Mouse (Mus musculus) kidney, adult 2 months (tissue): ENCODE data around the gene Hcrtr2. TPM values are rescaled to one million over a fixed set of nuclear protein-coding genes. Genes with fewer than 3 reads are reported as not detected.

Experiments
- DNase-seq: peaks from one replicate; pipeline ENCODE4 v3.0.0; 2021
- H3K27ac ChIP-seq: fragments of 200-500 bp; 2 replicates; pipeline ENCODE4 v1.5.1; 2012; ENCODE audit warnings: low read depth, low read length, control low read depth, inconsistent platforms; ENCODE audit not compliant: insufficient read depth
- H3K27me3 ChIP-seq: fragments of 200-500 bp; replicated peaks from 2 replicates; pipeline ENCODE4 v1.6.1; 2012; ENCODE audit warnings: mild to moderate bottlenecking, moderate library complexity, low read length, inconsistent platforms; ENCODE audit not compliant: control insufficient read depth, insufficient read depth
- H3K36me3 ChIP-seq: fragments of 200-500 bp; 2 replicates; pipeline ENCODE4 v1.6.1; 2012; ENCODE audit warnings: mild to moderate bottlenecking, moderate library complexity, low read length, inconsistent platforms; ENCODE audit not compliant: control insufficient read depth, insufficient read depth
- H3K4me1 ChIP-seq: fragments of 200-500 bp; 2 replicates; pipeline ENCODE4 v1.6.1; 2011; ENCODE audit warnings: low read length; ENCODE audit not compliant: control insufficient read depth, insufficient read depth
- H3K4me3 ChIP-seq: fragments of 200-500 bp; 2 replicates; pipeline ENCODE4 v1.5.1; 2011; ENCODE audit warnings: mild to moderate bottlenecking, low read depth, low read length, control low read depth; ENCODE audit not compliant: insufficient read depth
- CTCF ChIP-seq: fragments of 200-500 bp; conservative IDR thresholded peaks from 2 replicates; pipeline ENCODE4 v1.5.1; 2011; ENCODE audit warnings: low read depth, mild to moderate bottlenecking, control low read depth, low read length, moderate library complexity, mixed read lengths; ENCODE audit not compliant: insufficient read depth, insufficient read length
- POLR2A ChIP-seq: fragments of 200-500 bp; IDR thresholded peaks from one replicate; pipeline ENCODE4 v1.6.1; 2011; ENCODE audit warnings: low read depth, low read length, control low read depth
- WGBS: fragments of 180-500 bp; shearing (Covaris S2); methylation state at CpG from one replicate; pipeline ENCODE4 v1.1.7; 2018; 5-methylcytosine and 5-hydroxymethylcytosine counted together
- polyA plus RNA-seq: library from polyadenylated mRNA; depleted of rRNA; stranded (reverse); fragments of >200 nt; gene quantifications from 2 replicates; pipeline ENCODE4 v1.2.3, GENCODE M21; 2012; rRNA removed

The Hcrtr2 gene
- polyA plus RNA-seq = 0.04 TPM in 1 of 2 replicates, not detected in the other

DNA sequence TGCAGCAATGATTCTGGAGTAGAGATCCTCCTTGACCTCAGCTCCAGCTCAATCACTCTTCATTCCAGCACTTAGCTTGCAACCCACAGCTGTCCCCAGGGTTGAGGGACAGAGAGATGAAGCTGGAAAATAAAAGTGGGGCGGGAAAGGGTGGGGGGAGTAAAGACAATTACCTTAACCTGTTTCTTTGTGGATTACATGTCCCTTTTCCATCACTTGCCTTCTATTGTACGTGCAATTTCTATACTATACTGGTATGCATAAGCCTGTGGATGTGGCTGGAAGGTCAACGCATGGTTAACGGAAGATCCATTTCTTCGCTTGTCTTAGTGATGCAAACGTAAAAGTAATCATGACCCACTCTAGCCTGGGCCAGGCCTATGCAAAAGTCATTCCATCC, at the start of gene Hcrtr2:
Hcrtr2 (minus strand) TSS at position 101 of the 400 bp plus-strand sequence.
- 73% methylated on average over 6 of the region's 6 CpGs for WGBS
- no peak within 1 kb of the TSS for H3K4me3 ChIP-seq
- DNase-seq = no peak
- H3K4me1 ChIP-seq = no peaks in the 10 kb centered on the region
- no peaks in the 10 kb centered on the region for H3K36me3 ChIP-seq
- H3K27ac ChIP-seq = no peak within 1 kb of the TSS
- TF ChIP-seq CTCF (no peak), POLR2A (no peak)
- H3K27me3 ChIP-seq = no peaks in the 10 kb centered on the region

DNA sequence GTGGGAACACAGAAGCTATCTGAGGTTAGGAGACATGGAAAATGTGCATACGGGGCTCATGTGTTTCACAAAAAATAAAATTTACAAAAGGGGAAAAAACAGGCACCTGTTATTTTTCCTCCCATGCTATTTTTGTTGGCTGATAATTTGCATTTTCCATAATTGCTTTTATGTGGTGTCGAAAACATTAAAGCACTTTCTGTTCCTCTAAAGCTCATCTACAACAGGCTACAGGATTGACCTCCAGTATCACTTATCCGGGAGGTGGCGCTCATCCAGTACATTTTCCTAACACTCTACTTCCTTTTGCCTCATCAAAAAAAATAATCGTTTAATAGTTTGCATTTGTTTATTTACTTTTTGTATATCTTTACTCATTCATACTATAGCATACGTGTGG, 41.2 kb upstream of the Hcrtr2 start:
- no peaks in the 10 kb centered on the region for H3K36me3 ChIP-seq
- DNase-seq = no peak
- no peak overlapping the region for H3K27ac ChIP-seq

DNA sequence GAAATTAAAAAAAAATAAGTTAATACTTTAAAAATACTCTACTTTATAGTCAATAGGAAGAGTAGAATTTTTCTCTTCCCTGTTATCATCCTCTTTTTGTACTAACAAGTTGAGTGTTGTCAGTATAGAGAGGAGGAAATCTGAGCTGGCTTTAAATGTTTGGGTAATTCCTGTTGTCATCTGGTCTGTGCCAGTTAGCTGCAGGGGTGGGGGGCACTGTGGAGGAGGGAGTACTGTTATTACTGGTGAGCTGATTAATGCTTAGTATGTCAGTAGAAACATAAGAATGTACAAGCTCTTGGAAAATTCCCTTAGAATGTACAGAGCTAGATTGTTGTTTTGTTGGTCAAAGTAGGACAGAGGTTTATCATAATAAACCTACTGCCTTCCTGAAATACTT, 36.7 kb upstream of the Hcrtr2 start:
- no peak for TF ChIP-seq POLR2A
- TF ChIP-seq CTCF = no peak
- H3K27me3 ChIP-seq = no peaks in the 10 kb centered on the region
- H3K4me3 ChIP-seq = no peak overlapping the region
- no peaks in the 10 kb centered on the region for H3K36me3 ChIP-seq
- H3K4me1 ChIP-seq = no peaks in the 10 kb centered on the region
- DNase-seq = no peak
- no peak overlapping the region for H3K27ac ChIP-seq

More for the DNA sequence above, 41.2 kb upstream of the Hcrtr2 start:
- WGBS = 81% methylated on average over 6 of the region's 6 CpGs
- Histone ChIP-seq H3K27me3 (no peaks in the 10 kb centered on the region), H3K4me1 (no peaks in the 10 kb centered on the region), H3K4me3 (no peak overlapping the region)
- no peak for TF ChIP-seq CTCF
- no peak for TF ChIP-seq POLR2A

DNA sequence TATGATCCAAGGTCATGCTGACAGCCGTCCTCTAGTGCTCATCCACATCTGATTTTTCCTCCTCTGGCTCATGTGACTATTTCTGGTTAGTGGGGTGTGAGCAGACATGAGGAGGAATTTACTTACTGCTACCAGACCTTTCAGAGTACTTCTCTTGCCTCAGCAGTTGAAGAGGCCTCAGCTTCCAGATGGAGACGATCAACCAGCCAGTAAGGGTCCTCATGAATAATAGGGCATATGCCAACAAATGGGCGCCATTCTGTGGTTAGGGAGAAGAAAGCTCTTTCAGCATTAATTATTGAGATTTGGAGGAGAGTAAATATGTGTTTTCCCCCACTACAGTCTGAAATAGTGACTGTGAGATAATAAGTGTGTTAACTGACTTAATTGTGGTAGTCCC, 28.7 kb upstream of the Hcrtr2 start:
- Histone ChIP-seq H3K27me3 (no peaks in the 10 kb centered on the region), H3K36me3 (no peaks in the 10 kb centered on the region), H3K4me1 (no peaks in the 10 kb centered on the region), H3K27ac (no peak overlapping the region), H3K4me3 (no peak overlapping the region)
- whole genome bisulfite sequencing = 62% methylated on average over 3 of the region's 3 CpGs
- TF ChIP-seq POLR2A (no peak), CTCF (no peak)
- DNase-seq = no peak

DNA sequence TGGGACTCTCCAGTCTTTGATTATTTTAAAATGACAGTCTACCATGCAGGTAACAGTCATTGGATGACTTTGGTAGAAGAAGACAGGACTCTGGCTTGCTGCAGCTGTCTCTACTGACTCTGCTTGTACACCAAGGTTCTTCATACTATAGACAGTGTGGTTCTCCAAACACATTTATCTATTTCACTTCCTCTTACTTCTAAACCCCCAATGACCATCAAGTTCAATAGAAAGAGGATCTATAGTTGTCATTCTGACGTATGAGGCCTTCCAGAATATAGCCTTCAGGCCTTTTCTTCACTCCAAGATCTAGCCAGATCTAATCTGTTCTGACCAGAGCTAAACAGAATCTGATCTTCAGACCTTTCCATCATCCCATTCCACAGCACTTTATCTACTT, 23.6 kb upstream of the Hcrtr2 start:
- Histone ChIP-seq H3K4me1 (no peaks in the 10 kb centered on the region), H3K4me3 (no peak overlapping the region), H3K27ac (no peak overlapping the region), H3K27me3 (no peaks in the 10 kb centered on the region), H3K36me3 (no peaks in the 10 kb centered on the region)
- DNase-seq = no peak
- 88% methylated on average over 1 of the region's 1 CpGs for whole genome bisulfite sequencing
- no peak for TF ChIP-seq POLR2A
- TF ChIP-seq CTCF = no peak

DNA sequence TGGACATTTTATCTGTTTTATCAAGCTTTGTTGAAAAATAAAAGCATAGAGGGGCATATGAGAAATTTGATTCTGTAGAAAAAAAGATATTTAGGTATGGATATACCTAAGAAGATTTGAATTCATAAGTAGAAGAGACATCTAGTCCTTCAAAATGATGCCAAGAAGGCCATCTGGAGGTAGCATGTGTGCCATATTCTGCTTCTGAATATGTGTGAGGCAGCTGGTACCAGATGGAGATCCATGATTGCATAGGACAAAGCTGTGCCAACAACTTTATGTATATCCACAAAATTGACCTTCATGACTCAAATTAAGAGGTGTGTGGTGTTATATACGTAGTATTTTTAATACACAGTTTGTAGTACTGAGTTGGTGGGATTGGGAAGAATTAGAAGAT, 7.4 kb upstream of the Hcrtr2 start:
- no peaks in the 10 kb centered on the region for H3K36me3 ChIP-seq
- WGBS = 68% methylated on average over 1 of the region's 1 CpGs

DNA sequence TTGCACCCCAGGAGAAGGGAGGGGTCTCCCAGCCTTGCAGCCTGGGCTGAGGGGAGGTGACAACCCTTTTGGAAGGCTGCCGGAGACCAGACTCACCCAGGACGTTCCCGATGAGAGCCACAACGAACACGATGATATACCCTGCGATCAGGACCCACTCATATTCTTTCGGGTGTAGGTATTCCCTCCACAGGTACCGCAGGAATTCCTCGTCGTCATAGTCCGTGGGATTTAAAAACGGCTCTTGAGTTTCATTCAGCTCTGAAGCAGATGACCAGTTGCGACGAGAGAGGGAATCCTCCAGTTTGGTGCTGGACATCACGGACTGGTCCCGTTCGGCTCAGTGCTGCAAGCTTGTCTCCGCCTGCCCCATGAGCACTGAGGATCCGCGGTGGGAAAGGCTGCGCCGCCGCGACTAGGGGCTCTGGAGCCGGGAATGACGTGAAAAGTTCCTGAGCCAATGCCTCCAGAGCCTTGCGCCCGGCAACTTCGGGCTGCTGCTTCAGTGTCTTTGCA, 412 bp downstream of the Hcrtr2 start:
- no peak for DNase-seq
- WGBS = under 1% methylated on average over 29 of the region's 29 CpGs
- Histone ChIP-seq H3K27ac (no peak overlapping the region), H3K4me3 (no peak overlapping the region), H3K4me1 (no peaks in the 10 kb centered on the region), H3K27me3 (no peaks in the 10 kb centered on the region), H3K36me3 (no peaks in the 10 kb centered on the region)
- TF ChIP-seq CTCF (no peak), POLR2A (no peak)

More for the DNA sequence above, 7.4 kb upstream of the Hcrtr2 start:
- Histone ChIP-seq H3K27me3 (no peaks in the 10 kb centered on the region), H3K27ac (no peak overlapping the region), H3K4me1 (no peaks in the 10 kb centered on the region), H3K4me3 (no peak overlapping the region)
- no peak for DNase-seq
- no peak for TF ChIP-seq POLR2A
- no peak for TF ChIP-seq CTCF
